Mouse (Mus musculus) lung, postnatal 0 days (tissue): Measurements from ENCODE around the gene Patj. TPM values are rescaled to one million over a fixed set of nuclear protein-coding genes. Genes with fewer than 3 reads are reported as not detected.

Experiments
- ATAC-seq: fragments of 200-750 bp; cut with Nextera tagmentation; 2 replicates; pipeline ENCODE4 v1.8.0; 2017; ENCODE audit warnings: moderate library complexity
- DNase-seq: peaks from one replicate; pipeline ENCODE4 v3.0.0-alpha.2; 2016; ENCODE audit warnings: low spot score
- H3K27ac ChIP-seq: fragments of 300-500 bp; sonication (generic); 2 replicates; pipeline ENCODE4 v1.5.1; 2014; ENCODE audit warnings: antibody characterized with exemption, mild to moderate bottlenecking, low read length, mixed read lengths
- H3K27me3 ChIP-seq: fragments of 300-500 bp; sonication (generic); replicated peaks from 2 replicates; pipeline ENCODE4 v1.6.1; 2014; ENCODE audit warnings: low read length, mixed read lengths; ENCODE audit not compliant: insufficient read depth
- H3K36me3 ChIP-seq: fragments of 300-500 bp; sonication (generic); 2 replicates; pipeline ENCODE4 v1.6.1; 2014; ENCODE audit warnings: low read length, mixed read lengths; ENCODE audit not compliant: insufficient read depth
- H3K4me1 ChIP-seq: fragments of 300-500 bp; sonication (generic); 2 replicates; pipeline ENCODE4 v1.6.1; 2014; ENCODE audit warnings: antibody characterized with exemption, low read depth, low read length, mixed read lengths; ENCODE audit not compliant: insufficient read depth
- H3K4me2 ChIP-seq: fragments of 300-500 bp; sonication (generic); replicated peaks from 2 replicates; pipeline ENCODE4 v1.6.1; 2014; ENCODE audit warnings: low read depth, mild to moderate bottlenecking, low read length, moderate library complexity, mixed read lengths
- H3K4me3 ChIP-seq: fragments of 300-500 bp; sonication (generic); 2 replicates; pipeline ENCODE4 v1.5.1; 2014; ENCODE audit warnings: low read depth, low read length
- H3K9ac ChIP-seq: fragments of 300-500 bp; sonication (generic); replicated peaks from 2 replicates; pipeline ENCODE4 v1.6.1; 2014; ENCODE audit warnings: low read depth, mild to moderate bottlenecking
- H3K9me3 ChIP-seq: fragments of 300-500 bp; sonication (generic); 2 replicates; pipeline ENCODE4 v1.6.1; 2016; ENCODE audit warnings: low read length, mixed read lengths
- CTCF ChIP-seq: IDR thresholded peaks from 2 replicates; pipeline ENCODE4 v1.5.1; 2016; ENCODE audit warnings: antibody characterized with exemption, mild to moderate bottlenecking
- EP300 ChIP-seq: IDR thresholded peaks from 2 replicates; pipeline ENCODE4 v1.6.1; 2016; ENCODE audit warnings: antibody characterized with exemption, mild to moderate bottlenecking, control low read depth
- WGBS: fragments of 180-500 bp; shearing (Covaris S2); extraction: QIAGEN DNeasy Blood & Tissue Kit; methylation state at CpG from one replicate; pipeline ENCODE4 v1.1.7; 2014; 5-methylcytosine and 5-hydroxymethylcytosine counted together
- polyA plus RNA-seq: library from polyadenylated mRNA; unstranded; fragments of >200 nt; fragmentation: Nextera tagmentation; extraction: Ambion mirVana; gene quantifications from 2 replicates; pipeline ENCODE4 v1.2.1, GENCODE M21; 2015

Gene Patj
- polyA plus RNA-seq, 1 experiment from 2014 or later: 13.4 TPM

GRCm38 (mm10) chr4:98471376-98471775, 75.8 kb downstream of the Patj start:
- no peaks in the 10 kb centered on the region for H3K27me3 ChIP-seq
- no peaks in the 10 kb centered on the region for H3K36me3 ChIP-seq
- no peaks in the 10 kb centered on the region for H3K9me3 ChIP-seq
- no peak for DNase-seq
- no peaks in the 10 kb centered on the region for H3K4me1 ChIP-seq
- H3K4me2 ChIP-seq: no peak overlapping the region
- 61% methylated on average over 7 of the region's 7 CpGs for WGBS
- no peak overlapping the region for H3K27ac ChIP-seq
- H3K4me3 ChIP-seq: no peak overlapping the region
- no peak for TF ChIP-seq EP300
- no peak for TF ChIP-seq CTCF
- no peak for ATAC-seq
- H3K9ac ChIP-seq: no peak overlapping the region

GRCm38 (mm10) chr4:98473491-98473890, 77.9 kb downstream of the Patj start:
- Histone ChIP-seq H3K9ac (no peak overlapping the region), H3K4me1 (no peaks in the 10 kb centered on the region), H3K36me3 (no peaks in the 10 kb centered on the region), H3K4me3 (no peak overlapping the region), H3K9me3 (no peaks in the 10 kb centered on the region), H3K27ac (no peak overlapping the region), H3K27me3 (no peaks in the 10 kb centered on the region), H3K4me2 (no peak overlapping the region)
- ATAC-seq: no peak
- peak; percentile 14 for DNase-seq
- WGBS: 32% methylated on average over 3 of the region's 3 CpGs
- TF ChIP-seq CTCF (no peak), EP300 (no peak)

GRCm38 (mm10) chr4:98478005-98478404, 82.4 kb downstream of the Patj start:
- no peaks in the 10 kb centered on the region for H3K27me3 ChIP-seq
- no peak overlapping the region for H3K4me3 ChIP-seq
- WGBS: 62% methylated on average over 3 of the region's 3 CpGs
- H3K4me2 ChIP-seq: no peak overlapping the region
- DNase-seq (no peak), ATAC-seq (no peak)
- no peak for TF ChIP-seq EP300
- no peak for TF ChIP-seq CTCF
- H3K4me1 ChIP-seq: no peaks in the 10 kb centered on the region
- H3K9ac ChIP-seq: no peak overlapping the region
- H3K27ac ChIP-seq: no peak overlapping the region
- no peaks in the 10 kb centered on the region for H3K36me3 ChIP-seq
- no peaks in the 10 kb centered on the region for H3K9me3 ChIP-seq

- no peak overlapping the region for H3K4me2 ChIP-seq
- H3K4me3 ChIP-seq: no peak overlapping the region
- H3K4me1 ChIP-seq: no peaks in the 10 kb centered on the region
- no peak overlapping the region for H3K27ac ChIP-seq
- no peaks in the 10 kb centered on the region for H3K27me3 ChIP-seq
- DNase-seq: no peak
- TF ChIP-seq EP300 (no peak), CTCF (no peak)
- H3K9ac ChIP-seq: no peak overlapping the region
- no peaks in the 10 kb centered on the region for H3K9me3 ChIP-seq
- WGBS: 56% methylated on average over 3 of the region's 3 CpGs
- H3K36me3 ChIP-seq: no peaks in the 10 kb centered on the region
- no peak for ATAC-seq
These were observed 90.9 kb downstream of the Patj start for GRCm38 (mm10) chr4:98486475-98486874.

GRCm38 (mm10) chr4:98486901-98487300, 91.3 kb downstream of the Patj start:
- Histone ChIP-seq H3K9me3 (no peaks in the 10 kb centered on the region), H3K4me2 (no peak overlapping the region), H3K27ac (no peak overlapping the region), H3K4me1 (no peaks in the 10 kb centered on the region), H3K4me3 (no peak overlapping the region), H3K27me3 (no peaks in the 10 kb centered on the region), H3K9ac (no peak overlapping the region), H3K36me3 (no peaks in the 10 kb centered on the region)
- TF ChIP-seq CTCF: no peak
- TF ChIP-seq EP300: no peak
- no peak for DNase-seq
- no peak for ATAC-seq
- 86% methylated on average over 4 of the region's 4 CpGs for WGBS

GRCm38 (mm10) chr4:98489386-98489785, 93.8 kb downstream of the Patj start:
- TF ChIP-seq EP300: no peak
- peak; percentile 34 for TF ChIP-seq CTCF
- DNase-seq (peak; percentile 15), ATAC-seq (no peak)
- H3K4me2 ChIP-seq: no peak overlapping the region
- no peaks in the 10 kb centered on the region for H3K36me3 ChIP-seq
- H3K9me3 ChIP-seq: no peaks in the 10 kb centered on the region
- no peak overlapping the region for H3K27ac ChIP-seq
- 41% methylated on average over 1 of the region's 1 CpGs for WGBS
- H3K27me3 ChIP-seq: no peaks in the 10 kb centered on the region
- no peak overlapping the region for H3K9ac ChIP-seq
- H3K4me1 ChIP-seq: no peaks in the 10 kb centered on the region
- H3K4me3 ChIP-seq: no peak overlapping the region

GRCm38 (mm10) chr4:98498341-98498740, 102.8 kb downstream of the Patj start:
- H3K36me3 ChIP-seq: no peaks in the 10 kb centered on the region
- DNase-seq (no peak), ATAC-seq (no peak)
- no peaks in the 10 kb centered on the region for H3K27me3 ChIP-seq
- H3K27ac ChIP-seq: no peak overlapping the region
- H3K9ac ChIP-seq: no peak overlapping the region
- 86% methylated on average over 4 of the region's 4 CpGs for WGBS
- no peak overlapping the region for H3K4me2 ChIP-seq
- H3K4me3 ChIP-seq: no peak overlapping the region
- H3K4me1 ChIP-seq: no peaks in the 10 kb centered on the region
- no peak for TF ChIP-seq CTCF
- no peak for TF ChIP-seq EP300
- no peaks in the 10 kb centered on the region for H3K9me3 ChIP-seq
